Mouse (Mus musculus): Measurements from ENCODE around the gene Fcgr1.

DNA sequence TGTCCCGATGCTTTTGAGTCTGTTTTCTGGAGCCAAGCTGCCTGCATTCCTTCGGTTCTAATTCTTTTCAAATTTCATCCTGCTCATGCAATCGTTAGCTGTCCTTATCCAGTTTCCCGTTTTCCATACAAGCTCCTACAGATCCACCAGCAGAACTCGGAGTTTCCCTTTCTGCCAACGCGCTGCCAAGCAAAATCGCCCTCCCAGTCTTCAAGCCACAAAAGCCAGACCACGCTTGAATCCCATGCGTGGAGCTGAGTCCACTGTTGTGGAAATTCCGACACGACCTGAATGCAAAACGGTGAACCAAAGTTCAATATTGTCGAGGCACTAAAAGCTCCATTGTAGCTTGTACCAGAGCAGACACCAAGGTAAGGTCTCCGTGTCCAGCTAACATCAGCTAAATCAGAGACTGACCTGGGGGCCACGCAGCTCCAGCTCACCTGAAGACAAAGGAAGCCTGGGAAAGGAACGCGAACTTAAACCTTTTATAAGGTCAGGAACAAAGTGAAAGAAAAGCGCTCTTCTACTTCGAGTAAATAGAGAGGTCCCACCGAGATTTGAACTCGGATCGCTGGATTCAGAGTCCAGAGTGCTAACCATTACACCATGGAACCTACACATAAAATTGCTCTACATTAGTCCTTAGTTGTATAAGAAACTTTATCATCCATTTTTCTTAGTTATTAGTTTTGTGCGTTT lies 47.0 kb upstream of the Fcgr1 start:
- TF ChIP-seq EP300 (IDR thresholded peaks at IDR 0.05; ENCODE audit: low read depth) = no peak
- no peak for TF ChIP-seq CTCF (IDR thresholded peaks at IDR 0.05; ENCODE audit: low read depth)

Measured in heart, postnatal 0 days (tissue).